In genomic region chr14:121946131-121946530, GRCm38 (mm10) we compare ENCODE assay signal across 23 mouse cellular contexts. TPM values are rescaled to one million over a fixed set of nuclear protein-coding genes. Genes with fewer than 3 reads are reported as not detected.
DNase-seq lines count a peak whose midpoint lies in the region; ATAC-seq and TF ChIP-seq lines count a peak whose summit lies in the region.
"Had no signal": no experiment of that assay in that cellular context is flagged by ENCODE, and none has a peak within 500 bp of the region (broad histone marks: within the 10 kb centered on the region; RNA-seq: fewer than 3 reads in every experiment).

No protein-coding gene starts in this region.

- H3K27ac ChIP-seq in intestine, embryonic 14.5 days (ENCODE audit: low read depth), result no peak overlapping the region
- no peak overlapping the region for H3K27ac ChIP-seq in intestine, embryonic 16.5 days (ENCODE audit: low read length)
- peak overlapping the region; percentile 77 for H3K27ac ChIP-seq in spleen, adult 2 months (ENCODE audit: insufficient read depth, low read length)
- H3K27ac ChIP-seq in ES-E14 (ENCODE audit: insufficient read depth, low read depth, low read length, poor library complexity, severe bottlenecking), result peak overlapping the region; percentile 32
- H3K27ac ChIP-seq: heart, embryonic 13.5 days; layer of hippocampus, adult 2 months had no signal

- H3K4me2 ChIP-seq in intestine, embryonic 14.5 days (ENCODE audit: low read length), result no peak overlapping the region
- no peak overlapping the region for H3K4me2 ChIP-seq in intestine, embryonic 16.5 days (ENCODE audit: low read depth, low read length)
- H3K4me2 ChIP-seq: heart, embryonic 13.5 days; limb, embryonic 12.5 days had no signal

- no peak overlapping the region for H3K9ac ChIP-seq in intestine, embryonic 14.5 days (ENCODE audit: low read length)
- H3K9ac ChIP-seq in intestine, embryonic 16.5 days (ENCODE audit: low read depth, low read length), result no peak overlapping the region
- no peak overlapping the region for H3K9ac ChIP-seq in ES-E14 (ENCODE audit: insufficient read depth, low read depth, low read length, poor library complexity, severe bottlenecking)
- H3K9ac ChIP-seq: heart, embryonic 13.5 days; limb, embryonic 12.5 days had no signal

- in situ Hi-C loops in ES-E14 (cut with MboI; ENCODE audit: low sequenced_read_pairs in 2 of 2, unreplicated experiment in 2 of 2), result no loop called here

- TF ChIP-seq CTCF in spleen, adult 2 months (IDR thresholded peaks at IDR 0.05; ENCODE audit: extremely low read depth, insufficient read depth, insufficient read length, insufficient replicate concordance), result no peak

- TF ChIP-seq POLR2A in spleen, adult 2 months (IDR thresholded peaks at IDR 0.05; ENCODE audit: low read depth, low read length), result no peak

- no peaks in the 10 kb centered on the region for H3K27me3 ChIP-seq in intestine, embryonic 14.5 days (replicated peaks; ENCODE audit: control insufficient read depth, insufficient read depth, low read length)
- no peaks in the 10 kb centered on the region for H3K27me3 ChIP-seq in intestine, embryonic 16.5 days (replicated peaks; ENCODE audit: control insufficient read depth, insufficient read depth, low read length)
- no peaks in the 10 kb centered on the region for H3K27me3 ChIP-seq in spleen, adult 2 months (ENCODE audit: control insufficient read depth, insufficient read depth, low read length)
- H3K27me3 ChIP-seq: heart, embryonic 13.5 days; limb, embryonic 12.5 days; megakaryocyte, embryonic 14.5 days had no signal

- no peak overlapping the region for H3K4me3 ChIP-seq in intestine, embryonic 14.5 days (ENCODE audit: low read depth, low read length)
- H3K4me3 ChIP-seq in intestine, embryonic 16.5 days (ENCODE audit: low read length), result no peak overlapping the region
- no peak overlapping the region for H3K4me3 ChIP-seq in spleen, adult 2 months (ENCODE audit: extremely low read depth, insufficient read depth, insufficient read length)
- H3K4me3 ChIP-seq in ES-E14 (ENCODE audit: insufficient read depth in 1 of 2, low read depth in 1 of 2, low read length in 2 of 2, poor library complexity in 1 of 2, severe bottlenecking in 1 of 2), result no peak overlapping the region
- H3K4me3 ChIP-seq: heart, embryonic 13.5 days; layer of hippocampus, adult 2 months; limb, embryonic 12.5 days; megakaryocyte, embryonic 14.5 days had no signal

- DNase-seq in intestine, embryonic 14.5 days (ENCODE audit: low spot score), result peak; percentile 47
- no peak for DNase-seq in spleen, adult 2 months (ENCODE audit: low read depth in 1 of 2, low spot score in 2 of 2)
- DNase-seq in spleen, postnatal 4 days (ENCODE audit: low spot score in 2 of 2), result no peak
- DNase-seq in ES-E14 (ENCODE audit: low read depth, low spot score), result peak; percentile 62
- peak; percentile 67 for DNase-seq in naive thymus-derived CD4-positive, alpha-beta T cell, adult 2 months (ENCODE audit: low read depth)
- DNase-seq in cerebellum, postnatal 14 days, result no peak
- DNase-seq in right cerebral cortex, postnatal 36 days (ENCODE audit: low spot score in 2 of 2), result no peak
- DNase-seq: adrenal gland, adult 2 months; cerebellum, postnatal 10 days; gastrocnemius, postnatal 36 days; heart, postnatal 4 days; lung, postnatal 14 days; right cerebral cortex, adult 18-20 months; spleen, adult 18-20 months; thymus, postnatal 25 days had no signal

- WGBS in intestine, embryonic 14.5 days, result 74% methylated on average over 5 of the region's 5 CpGs
- 73% methylated on average over 5 of the region's 5 CpGs for WGBS in intestine, embryonic 16.5 days
- WGBS in spleen, adult 2 months, result 78% methylated on average over 5 of the region's 5 CpGs

- peaks cover 4% of the 10 kb centered on the region; the same call in 1 of the 2 replicates for H3K4me1 ChIP-seq in intestine, embryonic 14.5 days (replicated peaks; ENCODE audit: control insufficient read depth, insufficient read depth, low read length)
- H3K4me1 ChIP-seq in intestine, embryonic 16.5 days (ENCODE audit: control insufficient read depth, insufficient read depth, low read length), result no peaks in the 10 kb centered on the region
- peaks cover 24% of the 10 kb centered on the region for H3K4me1 ChIP-seq in spleen, adult 2 months (ENCODE audit: control insufficient read depth, insufficient read depth, insufficient read length)
- H3K4me1 ChIP-seq in ES-E14 (ENCODE audit: control insufficient read depth in 2 of 2, insufficient read depth in 2 of 2, low read length in 2 of 2, poor library complexity in 1 of 2), result peaks cover 2 to 4% of the 10 kb centered on the region in 2 experiments; a peak in 2 of 4 replicates

- ATAC-seq in intestine, embryonic 14.5 days (replicated peaks; ENCODE audit: low FRiP score, low TSS enrichment, low read depth), result no peak
- no peak for ATAC-seq in intestine, embryonic 16.5 days
- ATAC-seq: forebrain, embryonic 14.5 days; midbrain, embryonic 16.5 days had no signal

- H3K9me3 ChIP-seq in intestine, embryonic 14.5 days (ENCODE audit: control insufficient read depth, low read length), result peaks cover 2% of the 10 kb centered on the region; the same call in 1 of the 2 replicates
- H3K9me3 ChIP-seq in intestine, embryonic 16.5 days (ENCODE audit: control insufficient read depth, low read length), result no peaks in the 10 kb centered on the region
- H3K9me3 ChIP-seq in ES-E14 (ENCODE audit: control insufficient read depth, insufficient read depth, low read depth, low read length), result no peaks in the 10 kb centered on the region
- H3K9me3 ChIP-seq: megakaryocyte, embryonic 14.5 days had no signal

- H3K36me3 ChIP-seq in intestine, embryonic 14.5 days (ENCODE audit: control insufficient read depth, insufficient read depth, low read length), result no peaks in the 10 kb centered on the region
- H3K36me3 ChIP-seq in intestine, embryonic 16.5 days (ENCODE audit: control insufficient read depth, insufficient read depth, low read length), result no peaks in the 10 kb centered on the region
- no peaks in the 10 kb centered on the region; the same call in 1 of the 2 replicates for H3K36me3 ChIP-seq in spleen, adult 2 months (ENCODE audit: control insufficient read depth, insufficient read depth, low read length)
- no peaks in the 10 kb centered on the region for H3K36me3 ChIP-seq in ES-E14 (ENCODE audit: control insufficient read depth, insufficient read depth, low read length, poor library complexity, severe bottlenecking)
- H3K36me3 ChIP-seq: heart, embryonic 13.5 days; limb, embryonic 12.5 days had no signal

TF ChIP-seq in ES-E14, 5 proteins besides CTCF, POLR2A, EP300 and RAD21:
- TF ChIP-seq ZC3H11A (IDR thresholded peaks at IDR 0.05; ENCODE audit: borderline replicate concordance, low read depth, low read length), result no peak
- no peak for TF ChIP-seq CHD2 (IDR thresholded peaks at IDR 0.05; ENCODE audit: low read depth, low read length)
- TF ChIP-seq MAFK (IDR thresholded peaks at IDR 0.05; ENCODE audit: insufficient read depth, low read depth, low read length), result no peak
- TF ChIP-seq HCFC1 (IDR thresholded peaks at IDR 0.05; ENCODE audit: borderline replicate concordance, insufficient read depth, low read length), result no peak
- TF ChIP-seq ZNF384 (IDR thresholded peaks at IDR 0.05; ENCODE audit: low read depth, low read length), result no peak

RNA-seq across cellular contexts. Expression of gene Gpr183, which starts 18.9 kb away (rescaled TPM):
- polyA plus RNA-seq in intestine, embryonic 14.5 days (2014; fragmentation: Nextera tagmentation; extraction: Ambion mirVana), result 3.4 and 4.7 TPM in 2 replicates
- 3.7 and 4.1 TPM in 2 replicates for polyA plus RNA-seq in intestine, embryonic 16.5 days (2015; fragmentation: Nextera tagmentation; extraction: Ambion mirVana)
- 19.3 and 21.5 TPM in 2 replicates for polyA plus RNA-seq in spleen, adult 2 months (2012; rRNA removed)
- total RNA-seq in ES-E14 (2012; rRNA removed), result 0.32 and 0.45 TPM in 2 replicates

RNA-seq across cellular contexts. Expression of gene Gpr18, which starts 30.6 kb away (rescaled TPM):
- polyA plus RNA-seq in intestine, embryonic 14.5 days (2014; fragmentation: Nextera tagmentation; extraction: Ambion mirVana), result 0.23 and 0.62 TPM in 2 replicates
- 0.34 and 0.38 TPM in 2 replicates for polyA plus RNA-seq in intestine, embryonic 16.5 days (2015; fragmentation: Nextera tagmentation; extraction: Ambion mirVana)
- 91.9 and 111 TPM in 2 replicates for polyA plus RNA-seq in spleen, adult 2 months (2012; rRNA removed)
- 0.42 and 0.49 TPM in 2 replicates for total RNA-seq in ES-E14 (2012; rRNA removed)
- total RNA-seq: gastrocnemius, postnatal 36 days; heart, postnatal 4 days; layer of hippocampus, adult 2 months; left cerebral cortex, adult 18-20 months had no signal
- polyA plus RNA-seq: forebrain, embryonic 14.5 days; heart, embryonic 13.5 days had no signal

Comparison
In these comparisons a context has a peak if more than half of its experiments do, and no peak if none do; other contexts are left out.
1. DNase-seq: peak in intestine, embryonic 14.5 days (single experiment), ES-E14 (single experiment) and naive thymus-derived CD4-positive, alpha-beta T cell, adult 2 months (single experiment); none in spleen, adult 2 months (0 of 2), spleen, postnatal 4 days (0 of 2), cerebellum, postnatal 14 days (0 of 2) and right cerebral cortex, postnatal 36 days (0 of 2).
2. H3K27ac ChIP-seq: peak in spleen, adult 2 months (single experiment) and ES-E14 (single experiment); none in intestine, embryonic 14.5 days (single experiment) and intestine, embryonic 16.5 days (single experiment).
3. RNA of gene Gpr18, which starts 30.6 kb away (polyA plus RNA-seq): 91.9 to 111 TPM in spleen, adult 2 months; 0.23 to 0.62 TPM in intestine, embryonic 14.5 days and 0.34 to 0.38 TPM in intestine, embryonic 16.5 days; every median in the first group is over 10 times any median in the second.